Mouse (Mus musculus) heart, postnatal 25 days (tissue): ENCODE results near the gene Cdc42bpg. TPM values are rescaled to one million over a fixed set of nuclear protein-coding genes. Genes with fewer than 3 reads are reported as not detected.

ENCODE experiments used
- DNase-seq: peaks from one replicate; pipeline ENCODE4 v3.0.0; 2022; ENCODE audit warnings: low spot score
- intact Hi-C: fragments of 180-260 bp; cut with DNase I; formaldehyde crosslinking; loops from one replicate; pipeline ENCODE4 v1.15.1; 2025
- total RNA-seq, 2 experiments: library from RNA; stranded (reverse); gene quantifications; 2 replicates each; pipeline ENCODE4 v1.2.3; 2021

Cdc42bpg gene
- total RNA-seq, 2 experiments from 2014 or later: 9.4 to 12.0 TPM

DNA sequence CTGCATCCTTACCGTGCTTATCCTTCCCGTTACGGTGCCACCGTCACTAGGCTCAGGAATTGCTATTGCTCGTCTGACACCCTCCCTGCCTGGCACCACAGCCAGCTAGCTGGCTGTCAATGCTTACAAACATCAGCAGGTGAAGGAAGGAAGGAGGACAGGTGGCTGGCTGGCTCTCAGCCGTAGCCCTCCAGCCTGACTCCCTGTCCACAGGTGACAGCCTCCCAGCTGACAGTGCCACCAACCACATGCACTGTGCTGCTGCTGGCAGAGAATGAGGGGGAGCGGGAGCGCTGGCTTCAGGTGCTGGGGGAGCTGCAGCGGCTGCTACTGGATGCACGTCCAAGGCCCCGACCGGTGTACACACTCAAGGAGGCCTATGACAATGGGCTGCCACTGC, 11.9 kb downstream of the Cdc42bpg start:
- no peak for DNase-seq
- intact Hi-C loops: no loop called here

DNA sequence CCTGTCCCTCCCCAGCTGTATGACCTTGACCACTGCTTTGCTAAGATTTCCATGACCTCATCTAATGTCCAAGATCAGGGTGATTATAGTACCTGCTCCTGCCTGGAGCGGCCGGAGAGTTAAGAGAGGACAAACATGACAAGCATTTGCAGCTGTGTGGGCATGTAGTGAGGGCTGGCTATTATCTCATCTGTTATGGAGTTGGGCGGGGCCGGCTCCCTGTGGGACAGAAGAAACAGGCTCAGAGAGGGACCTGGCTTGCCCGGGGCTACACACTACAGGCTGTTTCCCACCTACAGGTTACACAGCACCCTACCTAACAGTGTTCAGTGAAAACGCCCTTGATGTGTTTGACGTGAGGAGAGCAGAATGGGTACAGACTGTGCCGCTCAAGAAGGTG, 15.1 kb downstream of the Cdc42bpg start:
- intact Hi-C loops: no loop called here
- DNase-seq: no peak

DNA sequence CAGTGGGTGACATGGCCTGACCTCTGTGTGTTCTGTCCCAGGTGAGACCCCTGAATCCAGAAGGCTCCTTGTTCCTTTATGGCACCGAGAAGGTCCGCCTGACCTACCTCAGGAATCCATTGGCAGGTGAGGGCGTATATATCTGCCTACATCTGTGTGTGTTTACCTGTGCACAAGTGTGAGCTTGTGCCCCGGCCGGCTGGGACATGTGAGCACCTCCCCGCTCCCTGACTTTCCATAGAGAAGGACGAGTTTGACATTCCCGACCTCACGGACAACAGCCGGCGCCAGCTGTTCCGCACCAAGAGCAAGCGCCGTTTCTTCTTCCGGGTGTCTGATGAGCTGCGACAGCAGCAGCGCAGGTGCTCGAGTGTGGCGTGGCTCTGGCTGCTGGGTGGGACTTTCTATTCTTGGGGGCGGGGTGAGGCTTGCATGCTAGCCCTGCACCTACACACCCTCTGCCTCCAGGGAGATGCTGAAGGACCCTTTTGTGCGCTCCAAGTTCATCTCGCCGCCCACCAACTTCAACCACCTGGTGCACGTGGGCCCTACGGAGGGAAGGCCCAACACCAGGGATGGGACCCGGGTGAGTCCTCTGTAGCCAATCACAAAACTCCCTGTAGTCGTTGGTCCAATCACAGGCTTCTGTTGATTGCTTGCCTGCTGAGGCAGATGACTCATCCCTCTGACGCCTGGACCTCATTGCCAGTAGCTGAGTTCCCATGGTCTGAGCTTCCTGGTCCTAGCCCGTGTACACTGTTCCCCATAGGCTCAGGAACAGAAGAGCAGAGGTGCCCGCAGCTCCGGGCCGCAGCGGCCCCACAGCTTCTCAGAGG, 15.7 kb downstream of the Cdc42bpg start:
- DNase-seq: no peak
- intact Hi-C loops: no loop called here

DNA sequence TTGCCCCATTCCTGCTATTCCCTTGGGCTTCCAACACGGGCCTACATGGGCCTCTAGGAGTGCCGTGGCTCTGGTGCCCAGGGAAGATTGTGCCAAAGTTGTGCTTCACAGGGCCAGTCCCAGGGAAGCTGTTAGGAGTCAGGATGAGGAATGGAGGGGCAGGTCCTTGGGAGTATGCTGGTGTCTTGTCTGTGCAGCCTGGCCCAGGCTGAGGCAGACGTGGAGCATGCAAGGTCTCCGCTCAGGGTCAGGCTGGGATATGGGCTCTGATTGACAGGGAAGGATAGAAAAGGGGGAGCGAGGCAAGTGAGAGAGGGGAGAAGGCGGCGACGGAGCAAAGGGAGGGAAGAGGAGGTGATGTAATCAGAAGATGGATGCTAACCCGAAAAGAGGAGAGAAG, 18.5 kb downstream of the Cdc42bpg start:
- no peak for DNase-seq
- intact Hi-C loops: no loop called here

DNA sequence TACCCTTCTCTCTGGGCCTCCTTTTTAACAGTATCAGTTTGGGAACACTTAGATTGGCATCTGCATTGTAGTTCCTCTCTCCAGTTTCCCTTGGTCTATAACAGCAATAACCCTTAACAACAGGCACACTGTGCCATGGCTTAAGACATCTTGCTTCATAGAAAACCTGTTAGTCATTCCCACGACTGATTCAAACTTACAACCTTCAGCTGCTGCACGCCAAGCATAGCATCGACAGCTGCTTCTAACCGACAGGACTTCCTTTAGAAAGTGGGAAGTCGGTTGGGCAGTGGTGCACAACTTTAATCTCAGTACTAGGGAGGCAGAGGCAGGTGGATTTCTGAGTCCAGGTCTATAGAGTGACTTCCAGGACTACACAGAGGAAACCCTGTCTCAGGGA, 24.9 kb downstream of the Cdc42bpg start:
- no peak for DNase-seq
- intact Hi-C loops: loop anchor here (2.0 to 10.0 kb wide), 4 partner anchors 24 to 246 kb away; partner anchors contain the start of genes Cdc42bpg, Cdca5, Gm28374 and Snx15

DNA sequence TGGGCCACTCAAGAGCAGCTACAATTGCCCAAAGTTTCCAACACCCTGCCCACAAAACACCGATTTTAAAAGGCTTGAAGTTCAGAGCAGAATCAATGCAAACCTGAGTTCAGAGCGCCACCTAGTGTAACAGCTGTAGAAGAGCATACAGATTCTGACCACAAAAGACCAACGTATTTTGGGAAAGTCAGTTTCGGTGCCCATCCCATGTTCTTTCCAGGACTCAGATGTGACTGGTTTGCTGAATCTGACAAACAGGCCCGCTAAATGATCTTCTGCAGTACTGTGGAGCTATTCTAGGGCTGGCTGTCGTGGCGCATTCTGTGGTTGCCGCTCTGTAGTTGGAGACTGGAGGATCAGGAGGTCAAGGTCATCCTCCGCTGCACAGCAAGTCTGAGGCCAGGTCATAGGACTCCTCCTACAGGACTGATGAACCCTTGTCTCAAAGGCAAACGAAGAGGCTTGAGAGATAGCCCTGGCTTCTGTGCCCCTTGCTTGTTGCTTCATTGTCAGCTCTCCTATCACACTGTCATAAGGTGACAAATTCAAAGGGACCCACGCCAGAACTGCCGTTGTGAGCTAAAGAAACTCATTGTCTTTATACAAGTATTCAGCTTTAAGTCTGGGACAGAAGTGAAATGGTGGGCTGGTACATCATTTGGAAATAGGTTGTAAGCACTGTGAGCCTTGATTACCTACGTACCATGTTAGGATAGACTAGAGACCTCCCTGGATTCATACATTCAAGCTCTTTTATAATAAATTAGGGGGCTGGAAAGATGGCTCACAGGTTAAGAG, 25.7 kb downstream of the Cdc42bpg start:
- DNase-seq: peak; percentile 38
- intact Hi-C loops: loop anchor here (2.0 to 10.0 kb wide), 4 partner anchors 25 to 247 kb away; partner anchors contain the start of genes Cdc42bpg, Cdca5, Gm28374 and Snx15

DNA sequence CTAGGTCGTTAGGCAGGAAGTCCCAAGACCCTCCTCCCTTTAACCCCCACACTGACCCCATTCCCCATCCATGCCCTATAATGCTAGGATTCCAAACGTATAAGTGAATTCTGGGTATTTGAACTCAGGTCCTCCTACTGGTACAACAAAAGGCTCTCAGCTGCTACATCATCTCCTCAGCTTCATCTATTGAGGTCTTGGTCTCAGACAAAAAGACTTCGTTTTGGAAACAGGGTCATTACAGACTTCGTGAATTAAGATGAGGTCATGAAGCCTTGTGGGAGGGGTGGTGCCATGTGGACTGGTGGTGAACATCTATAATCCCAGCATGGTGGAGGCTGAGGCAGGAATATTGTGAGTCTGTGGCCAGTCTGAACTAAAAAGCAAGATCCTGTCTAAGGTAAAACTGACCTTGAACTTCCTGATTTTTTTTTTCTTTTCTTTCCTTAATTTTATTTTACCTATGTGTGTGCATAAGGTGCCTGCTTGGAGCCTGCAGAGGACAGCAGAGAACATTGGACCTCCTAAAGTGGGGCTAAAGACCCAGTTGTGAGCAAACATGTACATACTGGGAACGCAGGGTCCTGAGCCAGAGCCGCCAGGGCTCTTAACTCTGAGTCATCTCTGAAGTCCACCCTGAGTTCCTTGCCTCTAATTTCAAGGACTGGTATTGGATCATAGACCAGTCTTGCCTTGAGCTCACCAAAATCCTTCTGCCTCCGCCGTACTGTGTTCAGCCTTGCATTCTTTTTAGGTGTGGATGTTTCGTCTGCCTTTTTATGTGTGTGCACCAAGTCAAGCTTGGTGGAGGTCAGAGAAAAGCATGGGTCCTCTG, 27.7 kb downstream of the Cdc42bpg start:
- intact Hi-C loops: loop anchor here (10.0 kb wide), 2 partner anchors 209 to 249 kb away; partner anchors contain the start of genes Cdca5, Gm28374, Snx15 and Tmem262
- DNase-seq: no peak

DNA sequence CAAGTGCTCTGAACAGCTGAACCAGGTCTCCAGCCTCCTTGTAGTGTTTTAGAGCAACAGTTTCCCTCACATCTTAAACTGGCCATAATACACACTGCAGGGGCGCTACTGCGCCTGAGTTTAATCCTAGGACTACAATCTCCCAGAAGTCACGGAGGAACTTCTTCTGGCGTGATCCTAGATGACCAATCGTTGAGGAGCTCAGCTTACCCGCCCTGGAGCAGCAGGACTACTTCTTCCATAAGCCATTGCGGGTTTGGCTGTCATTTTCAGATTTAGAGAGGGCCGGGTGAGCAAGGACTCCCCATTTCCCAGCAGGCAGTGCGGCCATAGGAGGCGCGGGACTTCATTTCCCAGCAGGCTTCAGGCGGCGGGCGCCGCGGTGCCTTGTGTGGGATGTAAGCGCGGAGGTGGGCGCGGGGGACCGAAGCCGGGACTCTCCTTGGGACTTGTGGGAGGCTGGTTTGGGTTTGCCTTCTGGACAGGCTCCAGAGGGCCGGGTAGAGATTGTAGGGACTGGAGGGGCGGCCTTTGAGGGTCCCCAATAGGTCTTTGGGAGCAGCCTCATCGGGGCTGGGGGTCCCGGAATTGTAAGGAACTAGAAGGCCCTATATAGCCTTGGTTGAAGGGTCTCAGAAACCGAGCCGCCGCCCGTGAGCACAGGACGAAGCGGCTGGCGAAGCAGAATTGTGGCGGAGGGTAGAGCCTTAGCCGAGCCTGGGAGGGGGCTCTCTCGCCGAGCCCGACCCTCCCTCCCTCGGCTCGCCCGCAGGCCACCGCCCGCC, 28.6 kb downstream of the Cdc42bpg start, which contains the start of gene Men1:
TSS of gene Men1 (plus strand) at position 307 of the 785 bp plus-strand sequence.
- peak; percentile 94 for DNase-seq
- intact Hi-C loops: loop anchor here (10.0 kb wide), 2 partner anchors 210 to 250 kb away; partner anchors contain the start of genes Cdca5, Gm28374, Snx15 and Tmem262

DNA sequence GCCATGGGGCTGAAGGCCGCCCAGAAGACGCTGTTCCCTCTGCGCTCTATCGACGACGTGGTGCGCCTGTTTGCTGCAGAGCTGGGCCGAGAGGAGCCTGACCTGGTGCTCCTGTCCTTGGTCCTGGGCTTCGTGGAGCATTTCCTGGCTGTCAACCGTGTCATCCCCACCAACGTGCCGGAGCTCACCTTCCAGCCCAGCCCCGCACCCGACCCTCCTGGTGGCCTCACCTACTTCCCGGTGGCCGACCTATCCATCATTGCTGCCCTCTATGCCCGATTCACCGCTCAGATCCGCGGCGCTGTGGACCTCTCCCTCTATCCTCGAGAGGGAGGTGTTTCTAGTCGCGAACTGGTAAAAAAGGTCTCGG, 29.2 kb downstream of the Cdc42bpg start:
- no peak for DNase-seq

DNA sequence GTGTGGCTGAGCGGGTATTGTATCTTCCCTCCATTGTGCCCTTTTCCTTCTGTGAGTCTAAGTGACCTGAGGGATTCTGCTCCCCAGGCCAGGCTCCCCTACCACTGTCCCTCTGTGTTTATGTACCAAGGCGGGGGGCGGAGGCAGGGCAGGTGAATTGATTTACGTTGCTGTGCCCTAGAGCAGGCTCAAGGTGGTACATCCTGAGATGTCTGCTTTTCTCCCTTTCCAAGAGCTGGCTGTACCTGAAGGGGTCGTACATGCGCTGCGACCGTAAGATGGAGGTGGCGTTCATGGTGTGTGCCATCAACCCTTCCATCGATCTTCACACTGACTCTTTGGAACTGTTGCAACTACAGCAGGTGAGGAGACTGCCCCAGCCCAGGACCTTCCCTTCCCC, 30.7 kb downstream of the Cdc42bpg start:
- intact Hi-C loops: loop anchor here (10.0 kb wide), 2 partner anchors 212 to 252 kb away; partner anchors contain the start of genes Cdca5, Gm28374, Snx15 and Tmem262
- DNase-seq: no peak

More for the DNA sequence above, 29.2 kb downstream of the Cdc42bpg start:
- intact Hi-C loops: loop anchor here (10.0 kb wide), 2 partner anchors 211 to 251 kb away; partner anchors contain the start of genes Cdca5, Gm28374, Snx15 and Tmem262

DNA sequence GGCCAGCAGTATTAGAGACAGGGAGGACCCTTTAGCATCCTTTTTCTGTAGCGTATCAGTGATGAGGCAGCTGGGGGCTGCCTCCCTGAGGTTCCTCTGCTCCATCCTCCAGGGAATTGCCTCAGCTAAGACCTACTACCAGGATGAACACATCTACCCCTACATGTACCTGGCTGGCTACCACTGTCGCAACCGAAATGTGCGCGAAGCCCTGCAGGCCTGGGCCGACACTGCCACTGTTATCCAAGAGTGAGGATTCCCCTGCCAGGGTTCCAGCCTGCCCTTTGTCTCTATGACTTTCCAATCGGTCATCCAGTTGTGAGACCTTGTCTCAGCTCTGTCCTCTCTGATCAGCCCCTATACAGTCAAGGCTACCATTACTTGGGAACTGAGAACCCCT, 31.9 kb downstream of the Cdc42bpg start:
- intact Hi-C loops: loop anchor here (10.0 kb wide), 2 partner anchors 213 to 253 kb away; partner anchors contain the start of genes Cdca5, Gm28374, Snx15 and Tmem262
- no peak for DNase-seq

DNA sequence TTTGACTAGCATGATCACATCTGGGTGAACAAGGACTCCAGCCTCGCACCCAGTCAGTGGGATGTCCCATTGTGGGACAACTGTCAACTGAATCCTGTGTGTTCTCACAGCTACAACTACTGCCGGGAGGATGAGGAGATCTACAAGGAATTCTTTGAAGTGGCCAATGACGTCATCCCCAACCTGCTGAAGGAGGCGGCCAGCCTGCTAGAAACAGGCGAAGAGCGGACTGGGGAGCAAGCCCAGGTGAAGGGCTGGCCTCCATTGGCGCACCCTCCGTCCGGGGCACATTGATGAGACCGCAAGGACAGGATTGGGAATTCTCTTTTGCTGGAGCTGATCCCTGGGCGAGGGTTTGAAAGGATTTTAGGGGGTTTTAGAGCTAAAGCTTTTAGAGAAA, 32.5 kb downstream of the Cdc42bpg start:
- no peak for DNase-seq
- intact Hi-C loops: loop anchor here (10.0 kb wide), 2 partner anchors 214 to 254 kb away; partner anchors contain the start of genes Cdca5, Gm28374, Snx15 and Tmem262

DNA sequence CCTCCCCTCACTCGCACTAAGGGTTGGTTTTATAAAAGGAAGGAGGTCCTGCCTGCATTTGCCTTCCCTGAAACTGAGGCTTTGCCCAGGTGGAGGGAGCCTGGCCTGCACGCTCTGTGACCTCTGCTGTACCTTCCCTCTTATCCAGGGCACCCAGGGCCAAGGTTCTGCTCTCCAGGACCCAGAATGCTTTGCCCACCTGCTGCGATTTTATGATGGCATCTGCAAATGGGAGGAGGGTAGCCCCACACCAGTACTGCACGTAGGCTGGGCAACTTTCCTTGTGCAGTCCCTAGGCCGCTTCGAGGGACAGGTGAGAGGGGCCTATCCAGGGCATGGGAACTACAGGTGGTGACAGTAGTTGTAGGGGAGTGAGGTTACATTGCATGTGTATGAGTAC, 32.9 kb downstream of the Cdc42bpg start:
- intact Hi-C loops: loop anchor here (10.0 kb wide), 2 partner anchors 214 to 254 kb away; partner anchors contain the start of genes Cdca5, Gm28374, Snx15 and Tmem262
- no peak for DNase-seq

DNA sequence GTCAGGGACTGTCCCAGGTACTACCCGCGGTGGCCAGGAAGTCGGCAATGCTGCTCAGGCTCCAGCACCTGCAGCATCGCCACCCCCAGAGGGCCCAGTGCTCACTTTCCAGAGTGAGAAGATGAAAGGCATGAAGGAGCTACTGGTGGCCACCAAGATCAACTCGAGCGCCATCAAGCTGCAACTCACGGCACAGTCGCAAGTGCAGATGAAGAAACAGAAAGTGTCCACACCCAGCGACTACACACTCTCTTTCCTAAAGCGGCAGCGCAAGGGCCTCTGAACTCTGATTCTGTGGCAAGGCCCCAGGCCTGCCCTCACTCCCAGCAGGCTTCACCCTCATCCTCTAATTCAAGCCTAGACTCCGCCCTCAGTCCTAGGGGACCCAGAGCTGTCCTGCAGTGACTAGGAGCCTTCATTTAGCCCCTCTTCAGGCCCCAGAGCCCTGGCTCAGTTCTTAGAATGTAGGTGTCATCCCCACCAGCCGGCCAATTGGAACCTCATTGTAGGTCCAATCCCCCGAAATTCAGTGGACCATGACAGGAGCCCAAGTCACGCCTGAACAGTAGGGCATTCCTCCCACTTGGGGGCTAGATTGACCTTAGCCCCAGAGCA, 33.7 kb downstream of the Cdc42bpg start:
- DNase-seq: peak; percentile 60
- intact Hi-C loops: loop anchor here (2.0 to 10.0 kb wide), 3 partner anchors 23 to 255 kb away; partner anchors contain the start of genes Cdca5, Gm28374, Sf1 and Snx15

DNA sequence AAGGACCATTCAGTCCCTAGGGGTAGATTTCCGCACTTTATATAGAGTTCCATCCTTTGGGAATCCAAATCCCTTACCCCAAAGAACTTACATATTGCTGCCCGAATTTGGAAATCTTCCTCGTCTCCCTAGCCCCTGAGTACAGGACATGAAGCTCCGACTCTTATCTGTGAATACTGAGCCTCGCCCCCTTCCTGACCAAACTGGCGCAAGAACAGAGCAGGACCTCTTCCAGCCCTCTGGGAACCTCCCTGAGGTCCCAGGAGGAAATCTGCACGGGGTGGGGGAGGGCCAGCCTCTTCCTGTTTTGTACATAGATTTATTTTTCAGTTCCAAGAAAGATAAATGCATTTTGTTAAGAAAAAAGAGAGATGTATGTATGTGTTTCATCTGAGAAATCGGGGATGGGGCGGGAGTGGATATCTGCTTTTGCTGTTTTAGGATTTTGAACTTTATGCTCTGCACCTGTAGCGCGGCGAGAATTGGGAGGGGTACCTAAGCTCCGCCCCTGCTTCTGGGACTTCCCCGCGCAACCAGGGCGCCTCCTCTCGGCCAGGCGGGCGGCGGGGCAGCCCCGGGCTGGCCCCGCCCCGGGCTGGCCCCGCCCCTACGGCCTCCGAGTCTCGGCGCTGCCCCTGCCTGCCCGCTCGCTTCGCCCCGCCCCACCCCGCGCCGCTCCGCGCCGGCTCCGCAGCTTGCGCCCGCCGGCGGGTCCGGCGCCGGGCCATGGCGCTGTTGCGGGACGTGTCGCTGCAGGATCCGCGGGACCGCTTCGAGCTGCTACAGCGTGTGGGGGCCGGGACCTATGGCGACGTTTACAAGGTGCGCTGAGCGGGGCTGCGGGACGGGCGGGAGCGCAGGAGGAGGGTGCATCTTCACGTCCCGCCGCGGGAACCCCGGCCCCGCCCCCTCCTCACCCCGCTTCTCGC, 34.5 kb downstream of the Cdc42bpg start, which contains the start of gene Map4k2:
TSS of gene Map4k2 (plus strand) at position 612 of the 929 bp plus-strand sequence.
- intact Hi-C loops: loop anchor here (2.0 kb wide), 1 partner anchor 22 kb away; the partner anchor contains the start of gene Sf1
- peak; percentile 73 for DNase-seq

DNA sequence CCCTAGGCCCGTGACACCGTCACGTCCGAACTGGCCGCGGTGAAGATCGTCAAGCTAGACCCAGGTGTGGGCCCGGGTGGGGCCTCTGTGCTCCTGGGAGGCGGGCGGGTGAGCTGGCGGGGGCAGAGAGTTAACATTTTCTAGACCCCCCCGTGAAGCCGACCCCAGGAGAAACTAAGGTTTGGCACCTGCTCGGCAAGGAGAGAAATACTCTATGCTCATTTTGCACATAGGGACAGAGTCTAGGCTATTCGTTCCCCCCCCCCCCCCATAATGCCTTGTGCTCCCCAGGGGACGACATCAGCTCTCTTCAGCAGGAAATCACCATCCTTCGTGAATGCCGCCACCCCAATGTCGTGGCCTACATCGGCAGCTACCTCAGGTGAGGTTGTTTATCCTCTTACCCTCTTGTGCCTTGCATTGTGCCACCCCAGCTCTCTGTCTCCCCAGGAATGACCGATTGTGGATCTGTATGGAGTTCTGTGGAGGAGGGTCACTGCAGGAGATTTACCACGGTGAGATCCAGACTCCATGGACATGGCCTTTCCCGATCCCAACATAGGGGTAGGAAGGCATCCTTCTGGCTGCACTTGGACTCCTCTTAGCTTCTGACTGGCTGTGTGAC, 35.3 kb downstream of the Cdc42bpg start:
- DNase-seq: no peak
- intact Hi-C loops: loop anchor here (2.0 kb wide), 1 partner anchor 21 kb away; the partner anchor contains the start of gene Sf1
